Mouse (Mus musculus) spleen, adult 12 weeks (tissue): ENCODE results near the gene Fkbp11.

ENCODE experiments used
- DNase-seq: peaks from one replicate; pipeline ENCODE4 v3.0.0; 2022; ENCODE audit warnings: low spot score

The Fkbp11 gene

DNA sequence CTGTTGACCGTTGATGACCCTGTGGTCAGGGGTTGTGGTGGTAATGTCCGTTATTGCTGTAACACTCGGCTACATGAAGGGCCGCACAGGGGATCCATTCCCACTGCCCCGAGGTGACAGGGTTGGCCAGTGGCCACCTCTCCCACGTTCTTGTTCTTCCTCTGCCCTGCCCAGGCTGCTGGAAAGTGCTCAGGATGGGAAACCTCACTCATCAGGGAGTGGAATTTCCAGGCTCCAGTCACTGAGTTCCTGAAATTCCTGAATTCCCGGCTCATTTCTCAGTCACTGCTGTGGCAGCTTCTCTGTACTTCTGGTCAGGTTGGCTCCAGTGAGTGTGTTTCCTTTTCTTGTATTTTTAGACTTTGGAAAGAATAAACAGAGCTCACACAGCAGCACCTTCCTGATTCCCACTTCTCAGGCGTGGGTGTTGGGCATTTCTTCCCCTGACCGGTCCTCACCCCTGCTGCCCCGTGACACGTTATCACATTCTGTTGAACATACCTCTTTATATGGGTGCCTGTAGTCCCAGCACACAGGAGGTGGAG is 35.8 kb downstream of the Fkbp11 start:
- no peak for DNase-seq

DNA sequence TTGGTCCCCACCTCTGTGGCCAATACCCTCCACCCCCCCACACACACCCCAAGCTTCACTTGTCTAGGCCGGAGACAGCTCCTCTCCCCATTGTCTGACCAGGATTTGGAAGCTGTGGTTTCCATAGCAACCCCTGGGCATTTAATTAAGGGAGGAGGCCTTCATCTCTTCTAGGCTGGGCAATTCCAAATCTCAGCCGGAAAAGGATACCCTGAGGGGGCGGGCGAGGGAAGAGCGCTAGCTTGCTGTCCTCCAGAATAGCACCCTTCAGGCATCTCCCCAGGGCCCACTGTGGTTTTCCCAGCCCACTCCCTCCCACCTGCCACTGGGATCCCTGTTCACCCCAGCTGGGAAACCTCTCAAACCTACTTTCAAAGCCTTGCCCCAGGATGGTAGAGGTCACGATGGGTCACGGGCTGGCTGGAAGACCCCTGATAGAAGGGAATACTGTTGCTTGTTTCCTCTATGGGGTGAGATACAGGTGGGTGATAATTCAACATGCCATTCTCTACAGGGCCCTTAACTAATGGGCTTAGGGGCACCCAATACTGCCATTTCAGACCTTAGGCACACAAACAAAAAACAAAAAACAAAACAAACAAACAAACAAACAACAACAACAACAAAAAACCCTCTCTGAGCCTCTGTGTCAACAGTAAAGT is 36.4 kb downstream of the Fkbp11 start:
- no peak for DNase-seq

DNA sequence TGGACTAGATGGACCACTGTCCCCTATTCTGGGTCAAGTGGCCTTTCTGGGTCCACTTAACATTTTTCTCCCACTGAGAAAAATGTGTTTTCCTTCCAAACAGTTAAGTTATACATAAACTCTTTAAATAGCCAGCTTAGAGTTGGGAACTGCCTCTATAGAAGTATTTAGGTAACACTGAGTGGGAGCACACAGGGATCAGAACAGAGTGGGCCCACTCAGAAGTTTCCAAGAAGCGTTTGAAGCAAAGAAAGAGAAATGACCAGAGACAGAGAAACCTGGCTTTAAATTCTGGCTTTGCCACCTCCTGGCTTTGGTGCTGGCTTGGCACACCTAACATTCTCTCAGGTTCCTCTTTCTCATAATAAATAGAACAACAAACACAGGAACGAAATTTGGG is 38.3 kb downstream of the Fkbp11 start:
- no peak for DNase-seq

DNA sequence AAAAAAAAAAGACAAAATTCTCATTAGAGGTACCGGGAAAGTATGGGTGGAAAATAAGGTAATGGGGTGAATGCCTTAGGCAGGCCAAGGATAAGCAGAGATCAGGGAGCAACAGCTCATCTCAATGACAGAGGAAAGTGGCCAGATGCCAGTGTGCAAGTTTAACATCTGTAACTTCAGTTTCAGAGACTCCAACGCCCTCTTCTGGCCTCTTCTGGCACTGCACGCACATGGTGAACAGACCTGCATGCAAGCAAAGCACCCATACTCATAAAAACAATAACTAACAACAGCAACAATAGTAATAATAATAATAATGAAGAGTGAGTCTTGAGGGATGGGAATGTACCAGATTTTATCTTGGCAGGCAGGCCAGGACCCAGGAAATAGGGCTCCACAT is 42.1 kb downstream of the Fkbp11 start:
- no peak for DNase-seq

DNA sequence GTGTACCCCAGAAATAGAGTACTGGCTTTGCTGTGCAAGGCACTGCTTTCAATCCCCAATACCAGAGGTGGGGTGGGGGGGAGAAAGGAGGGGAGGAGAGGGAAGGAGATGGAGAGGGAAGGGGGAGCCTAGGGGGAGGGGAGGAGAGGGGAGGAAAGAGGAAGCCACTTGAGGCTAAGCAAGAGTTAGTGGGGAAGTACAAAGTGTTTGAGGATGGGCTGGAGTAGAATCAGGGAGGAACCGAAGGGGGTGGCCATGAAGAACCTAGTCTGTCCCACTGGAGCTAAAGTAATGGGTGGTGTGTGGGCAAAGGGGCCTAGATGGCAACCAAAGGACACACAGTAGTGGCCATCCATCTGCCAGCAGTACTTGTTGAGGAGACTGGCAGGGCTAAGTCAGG is 44.3 kb downstream of the Fkbp11 start:
- DNase-seq, result no peak

DNA sequence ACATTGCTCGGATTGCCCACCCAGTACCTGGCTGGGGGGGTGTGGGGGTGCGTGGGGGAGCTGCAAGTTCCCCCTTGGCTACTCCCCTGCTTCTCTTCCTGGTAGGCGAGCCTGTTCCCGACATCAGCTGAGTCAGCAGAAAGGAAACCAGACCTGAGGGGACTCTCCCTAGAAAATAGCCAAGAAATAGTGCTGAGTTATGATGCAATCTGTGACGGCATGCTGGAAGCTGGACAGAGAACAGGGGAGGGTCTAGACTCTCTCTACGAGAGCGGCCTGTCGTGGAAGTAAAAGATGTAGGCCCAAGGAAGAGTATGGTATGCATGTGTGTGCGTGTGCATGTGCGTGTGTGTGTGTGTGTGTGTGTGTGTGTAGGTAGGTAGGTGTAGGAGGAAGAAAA is 44.8 kb downstream of the Fkbp11 start:
- DNase-seq, result no peak

DNA sequence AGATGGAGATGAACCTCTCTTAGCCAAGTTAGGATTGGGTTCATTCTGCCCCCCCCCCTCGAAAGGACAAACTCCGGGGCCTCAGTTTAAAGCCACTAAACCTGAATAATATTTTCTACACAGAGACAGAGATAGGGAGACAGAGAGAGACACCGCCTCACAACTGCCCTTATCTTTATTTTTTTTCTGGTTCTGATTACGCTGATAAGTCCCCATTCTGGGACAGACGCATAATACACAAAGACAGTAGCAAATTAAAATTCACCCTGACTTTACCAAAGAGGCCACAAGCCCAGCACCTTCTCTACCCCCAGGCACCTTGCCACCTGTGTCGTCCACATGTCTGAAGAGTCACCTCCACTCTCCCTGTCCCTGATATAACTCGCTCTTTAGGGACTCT is 46.4 kb downstream of the Fkbp11 start:
- no peak for DNase-seq

- no peak for DNase-seq
Measured at GRCm38 (mm10) chr15:98680660-98681059, 47.3 kb downstream of the Fkbp11 start.

GRCm38 (mm10) chr15:98677977-98678376 is 50.0 kb downstream of the Fkbp11 start:
- no peak for DNase-seq

GRCm38 (mm10) chr15:98676940-98677728 is 50.9 kb downstream of the Fkbp11 start, which contains the start of gene Rnd1:
Gene Rnd1, minus strand, starts transcription at chr15:98677461.
- peak; percentile 15 for DNase-seq

DNA sequence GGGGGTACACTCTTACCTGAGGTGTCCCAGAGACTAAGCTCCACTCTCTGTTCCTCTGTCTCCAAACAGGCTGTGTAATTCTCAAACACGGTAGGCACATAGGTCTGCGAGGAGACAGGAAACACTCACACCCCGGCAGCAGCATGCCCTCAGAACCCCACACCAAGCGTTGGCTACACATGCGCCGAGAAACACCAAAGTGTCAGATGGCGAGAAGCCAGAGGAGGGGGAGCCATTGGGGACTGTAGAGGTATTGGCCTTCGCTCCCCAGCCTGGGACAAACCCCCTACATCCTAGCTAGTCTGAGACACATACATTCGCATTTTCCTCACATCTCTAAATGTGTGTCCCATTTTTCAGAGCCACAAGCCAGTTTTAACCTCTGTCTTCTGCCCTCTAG is 51.5 kb downstream of the Fkbp11 start:
- no peak for DNase-seq

DNA sequence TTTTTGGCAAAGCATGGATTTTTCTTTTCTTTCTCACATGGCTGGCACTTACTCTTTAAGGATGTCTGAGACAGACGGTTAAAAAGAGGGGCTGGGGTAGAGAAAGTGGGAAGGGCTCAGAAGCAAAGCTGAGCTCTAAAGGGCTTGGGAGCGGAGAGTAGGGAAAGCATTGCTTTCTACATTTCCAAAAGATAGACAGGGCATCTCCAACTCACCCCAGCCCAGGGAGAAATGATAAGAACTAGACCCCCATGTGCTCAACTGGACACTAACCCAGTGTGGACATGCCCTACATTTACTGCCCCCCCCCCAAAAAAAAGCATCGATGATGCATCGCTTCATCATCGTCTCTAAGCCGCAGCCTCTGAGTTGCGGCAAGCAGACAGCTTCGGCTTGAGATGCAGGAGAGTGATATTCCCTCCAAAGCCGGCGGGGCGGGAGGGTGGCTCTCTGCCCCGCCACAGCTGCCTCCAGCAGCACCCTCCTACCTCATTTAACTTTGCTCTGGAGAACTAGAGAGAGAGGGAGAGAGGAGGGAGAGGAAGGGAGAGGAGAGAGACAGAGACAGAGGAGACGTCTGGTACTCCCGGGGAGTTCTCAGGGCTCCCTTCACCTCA is 52.3 kb downstream of the Fkbp11 start:
- no peak for DNase-seq

GRCm38 (mm10) chr15:98674994-98675545 is 52.9 kb downstream of the Fkbp11 start:
- no peak for DNase-seq
